Mouse (Mus musculus): ENCODE data around the gene Grm1. TPM values are rescaled to one million over a fixed set of nuclear protein-coding genes. Genes with fewer than 3 reads are reported as not detected.

Grm1 gene
- polyA plus RNA-seq, 1 experiment from 2014 or later, result 0.03 TPM

DNA sequence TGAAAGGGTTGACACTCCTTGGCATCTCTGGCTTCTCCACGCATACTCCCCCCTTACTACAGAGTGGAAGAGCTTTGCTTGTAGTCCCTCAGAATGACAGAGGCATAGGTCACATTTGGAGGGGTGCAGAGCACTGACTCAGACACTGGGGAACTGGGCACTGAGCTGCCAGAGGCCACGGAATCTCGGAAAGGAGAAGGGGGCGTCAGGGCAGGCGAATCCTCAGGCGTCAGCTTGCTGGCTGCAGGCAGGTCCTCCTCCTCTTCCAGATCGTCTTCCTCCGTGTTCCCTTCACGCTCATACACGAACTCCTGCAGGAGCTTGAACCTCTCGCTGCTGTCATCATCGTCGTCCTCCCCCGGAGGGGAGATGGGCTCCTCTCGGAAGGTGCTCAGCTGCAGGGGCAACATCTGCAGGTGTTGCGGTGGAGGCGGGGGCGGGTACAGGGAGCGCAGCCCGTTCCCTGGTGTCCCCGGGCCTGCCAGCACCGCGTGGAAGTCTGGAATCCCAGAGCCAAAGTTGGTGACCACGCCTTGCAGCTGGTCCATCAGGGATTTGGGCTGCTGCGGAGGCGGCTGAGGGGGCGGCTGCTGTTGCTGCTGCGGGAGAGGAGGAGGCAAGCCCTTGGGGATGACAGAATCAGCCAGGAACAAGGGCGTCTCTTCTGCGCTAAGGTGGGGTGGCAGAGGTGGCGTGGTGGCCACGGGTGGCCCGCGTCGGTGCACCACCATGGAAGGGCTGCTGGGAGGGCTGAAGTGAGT lies 393.1 kb downstream of the Grm1 start:
- peak overlapping the region; percentile 97 for H3K4me2 ChIP-seq (replicated peaks)
- peak overlapping the region; percentile 63 for H3K9ac ChIP-seq
- peak overlapping the region; percentile 49 for H3K4me3 ChIP-seq
- H3K4me1 ChIP-seq, result peaks cover 10% of the 10 kb centered on the region; the same call in 1 of the 2 replicates
- peaks cover 13% of the 10 kb centered on the region for H3K27me3 ChIP-seq
- H3K36me3 ChIP-seq, result no peaks in the 10 kb centered on the region
- H3K27ac ChIP-seq, result no peak overlapping the region
- ATAC-seq (ENCODE audit: low FRiP score, low read depth), result peak; percentile 24; the same call in 1 of the 2 replicates
- H3K9me3 ChIP-seq, result no peaks in the 10 kb centered on the region
- 2% methylated on average over 35 of the region's 35 CpGs for WGBS

DNA sequence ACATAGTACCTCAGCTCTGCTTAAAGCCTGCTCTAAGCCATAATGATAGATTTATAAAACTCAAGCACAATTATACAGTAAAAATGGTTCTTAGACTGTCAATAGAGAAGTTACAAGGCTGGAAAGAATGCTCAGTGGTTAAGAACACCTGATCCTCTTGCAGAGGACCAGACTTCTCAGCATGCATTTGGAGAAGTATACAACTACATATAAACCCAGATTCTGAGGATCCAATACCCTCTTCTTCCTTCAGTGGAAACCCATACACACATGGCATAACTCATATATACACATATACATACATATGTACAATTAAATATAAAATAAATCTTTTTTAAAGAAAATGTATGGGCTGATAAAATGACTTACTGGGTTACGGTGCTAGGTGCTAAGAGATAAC lies 401.1 kb downstream of the Grm1 start, which contains the start of gene Gm10944:
Gm10944 (plus strand) TSS at position 301 of the 400 bp plus-strand sequence.
- no peaks in the 10 kb centered on the region for H3K4me1 ChIP-seq

DNA sequence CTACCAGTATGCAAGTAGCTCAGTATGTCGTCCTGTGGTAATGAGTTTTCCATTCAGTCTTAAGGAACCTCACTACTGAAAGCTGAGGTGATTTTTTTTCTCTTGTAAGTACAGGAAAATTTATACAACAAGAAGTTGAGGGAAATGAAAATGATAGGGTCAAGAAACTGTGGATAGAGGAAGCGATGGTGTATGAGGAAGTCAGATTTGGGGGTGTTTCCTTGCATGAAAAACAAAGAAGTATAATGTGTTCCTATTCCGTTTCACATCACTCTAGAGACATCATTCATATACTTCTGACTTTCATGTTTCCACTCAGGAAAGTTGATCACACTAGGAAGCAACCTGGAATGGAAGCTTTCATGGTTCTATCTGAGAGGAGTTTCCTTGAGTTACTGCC lies 422.2 kb downstream of the Grm1 start:
- H3K27me3 ChIP-seq, result no peaks in the 10 kb centered on the region
- no peak overlapping the region for H3K4me3 ChIP-seq
- no peaks in the 10 kb centered on the region for H3K36me3 ChIP-seq
- no peak overlapping the region for H3K4me2 ChIP-seq (replicated peaks)
- WGBS, result 71% methylated on average over 3 of the region's 3 CpGs
- no peak for ATAC-seq (ENCODE audit: low FRiP score, low read depth)
- H3K9me3 ChIP-seq, result no peaks in the 10 kb centered on the region
- H3K27ac ChIP-seq, result no peak overlapping the region
- H3K4me1 ChIP-seq, result no peaks in the 10 kb centered on the region
- no peak overlapping the region for H3K9ac ChIP-seq

More for the DNA sequence above, 401.1 kb downstream of the Grm1 start, which contains the start of gene Gm10944:
- Histone ChIP-seq H3K4me2 (replicated peaks) (no peak within 1 kb of the TSS), H3K27ac (no peak within 1 kb of the TSS), H3K9ac (no peak within 1 kb of the TSS), H3K4me3 (no peak within 1 kb of the TSS), H3K9me3 (no peaks in the 10 kb centered on the region), H3K27me3 (no peaks in the 10 kb centered on the region), H3K36me3 (no peaks in the 10 kb centered on the region)
- no peak for ATAC-seq (ENCODE audit: low FRiP score, low read depth)
- WGBS, result 91% methylated on average over 1 of the region's 1 CpGs

DNA sequence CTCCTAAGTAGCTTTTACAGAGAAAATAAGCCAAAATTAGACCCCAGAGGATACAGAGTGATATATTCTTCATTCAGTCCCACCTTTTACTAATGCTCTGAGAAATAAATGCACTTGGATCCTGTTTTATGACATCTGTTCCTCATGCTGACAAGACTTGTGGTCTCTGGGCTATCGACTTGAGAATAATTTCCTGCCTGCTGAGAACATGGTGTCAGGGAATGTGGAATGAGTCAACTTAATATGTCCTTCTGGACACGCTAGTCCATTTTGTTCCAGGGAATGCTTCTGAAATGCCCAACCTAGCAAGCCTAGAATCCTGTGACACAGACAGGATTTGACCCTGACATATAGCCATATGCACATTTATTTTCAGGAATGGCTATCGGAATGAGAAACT lies 423.0 kb downstream of the Grm1 start:
- no peak for ATAC-seq (ENCODE audit: low FRiP score, low read depth)
- no peaks in the 10 kb centered on the region for H3K36me3 ChIP-seq
- H3K9me3 ChIP-seq, result no peaks in the 10 kb centered on the region
- no peak overlapping the region for H3K4me3 ChIP-seq
- no peaks in the 10 kb centered on the region for H3K4me1 ChIP-seq
- H3K9ac ChIP-seq, result no peak overlapping the region
- no peaks in the 10 kb centered on the region for H3K27me3 ChIP-seq
- no peak overlapping the region for H3K4me2 ChIP-seq (replicated peaks)
- no peak overlapping the region for H3K27ac ChIP-seq
- WGBS, result 72% methylated on average over 3 of the region's 3 CpGs

DNA sequence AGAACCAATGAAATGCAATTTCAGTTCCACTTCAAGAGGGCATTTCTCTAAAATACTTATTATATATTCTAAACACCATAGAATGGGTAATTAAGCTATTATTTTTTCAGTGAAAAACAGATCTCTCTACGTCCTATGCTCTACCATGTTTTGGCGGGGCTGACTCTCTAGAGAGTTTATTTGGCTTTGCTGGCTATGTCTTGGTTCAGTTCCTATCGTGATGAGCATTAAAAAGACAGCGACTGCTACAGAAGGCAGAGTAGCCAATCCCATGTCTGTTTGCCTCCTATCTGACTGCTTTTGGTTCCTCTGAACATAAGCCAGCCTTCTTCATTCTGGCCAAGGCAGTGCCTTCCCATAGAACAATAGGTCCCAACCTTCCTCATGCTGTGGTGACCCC lies 425.5 kb downstream of the Grm1 start:
- Histone ChIP-seq H3K9ac (no peak overlapping the region), H3K9me3 (no peaks in the 10 kb centered on the region), H3K4me1 (no peaks in the 10 kb centered on the region), H3K27me3 (no peaks in the 10 kb centered on the region), H3K27ac (no peak overlapping the region), H3K4me3 (no peak overlapping the region), H3K36me3 (no peaks in the 10 kb centered on the region), H3K4me2 (replicated peaks) (no peak overlapping the region)
- WGBS, result 85% methylated on average over 4 of the region's 4 CpGs
- no peak for ATAC-seq (ENCODE audit: low FRiP score, low read depth)

DNA sequence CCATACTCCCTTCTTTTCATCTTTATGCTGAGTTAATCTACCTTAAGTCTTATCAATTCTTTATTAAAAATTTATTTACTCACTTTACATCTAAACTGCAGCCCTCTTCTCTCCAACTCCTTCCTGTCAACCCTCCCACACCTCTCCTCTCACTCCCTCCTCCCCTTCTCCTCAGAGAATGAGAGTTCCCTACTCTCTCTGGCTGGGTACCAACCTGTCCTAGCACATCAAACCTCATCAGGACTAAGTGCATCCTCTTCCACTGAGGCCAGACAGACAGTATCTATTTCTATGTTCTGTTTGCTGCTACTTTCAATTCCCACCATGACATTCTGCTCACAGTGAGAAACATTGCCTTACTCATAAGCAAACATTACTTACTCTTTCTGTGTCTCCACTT lies 426.2 kb downstream of the Grm1 start:
- H3K4me2 ChIP-seq (replicated peaks), result no peak overlapping the region
- no peak overlapping the region for H3K27ac ChIP-seq
- H3K27me3 ChIP-seq, result no peaks in the 10 kb centered on the region
- H3K9ac ChIP-seq, result no peak overlapping the region
- no peaks in the 10 kb centered on the region for H3K9me3 ChIP-seq
- no peak for ATAC-seq (ENCODE audit: low FRiP score, low read depth)
- no peaks in the 10 kb centered on the region for H3K36me3 ChIP-seq
- no peak overlapping the region for H3K4me3 ChIP-seq
- H3K4me1 ChIP-seq, result no peaks in the 10 kb centered on the region

Other genes starting within 250 kb of the Grm1 start
- 19.3 and 20.9 TPM in 2 replicates for gene Shprh, start 67.1 kb upstream of the Grm1 start, polyA plus RNA-seq (2015; fragmentation: Nextera tagmentation; extraction: Ambion mirVana)
- gene Fbxo30, start 199.0 kb upstream of the Grm1 start, polyA plus RNA-seq (2015; fragmentation: Nextera tagmentation; extraction: Ambion mirVana), result 45.1 and 46.1 TPM in 2 replicates

Measured in limb, embryonic 13.5 days (tissue).